In genomic region chr11:75550200-75550946, GRCm38 (mm10) we compare ENCODE assay signal across 10 mouse cellular contexts. TPM values are rescaled to one million over a fixed set of nuclear protein-coding genes. Genes with fewer than 3 reads are reported as not detected.
DNase-seq lines count a peak whose midpoint lies in the region; ATAC-seq lines count a peak whose summit lies in the region.
"Had no signal": no experiment of that assay in that cellular context is flagged by ENCODE, and none has a peak within 500 bp of the region (broad histone marks: within the 10 kb centered on the region; RNA-seq: fewer than 3 reads in every experiment).

No protein-coding gene starts in this region.

- H3K27ac ChIP-seq in embryonic facial prominence, embryonic 15.5 days (replicated peaks): peak overlapping the region; percentile 45
- H3K27ac ChIP-seq in intestine, embryonic 14.5 days (ENCODE audit: low read depth): 0 out of 2 replicates have a peak overlapping the region, but pooled peaks have one; percentile 12
- H3K27ac ChIP-seq in neural tube, embryonic 12.5 days: no peak overlapping the region; the same call in 1 of the 2 replicates
- H3K27ac ChIP-seq: limb, embryonic 15.5 days had no signal

- no peaks in the 10 kb centered on the region for H3K36me3 ChIP-seq in embryonic facial prominence, embryonic 15.5 days
- H3K36me3 ChIP-seq in intestine, embryonic 14.5 days (ENCODE audit: control insufficient read depth, insufficient read depth, low read length): no peaks in the 10 kb centered on the region
- peaks cover 9% of the 10 kb centered on the region; the same call in 1 of the 2 replicates for H3K36me3 ChIP-seq in neural tube, embryonic 12.5 days
- H3K36me3 ChIP-seq: limb, embryonic 15.5 days had no signal

- H3K9ac ChIP-seq in embryonic facial prominence, embryonic 15.5 days: no peak overlapping the region
- no peak overlapping the region for H3K9ac ChIP-seq in intestine, embryonic 14.5 days (ENCODE audit: low read length)
- H3K9ac ChIP-seq in neural tube, embryonic 12.5 days: peak overlapping the region; percentile 4; the same call in 1 of the 2 replicates
- H3K9ac ChIP-seq: limb, embryonic 15.5 days had no signal

- no peak overlapping the region for H3K4me3 ChIP-seq in embryonic facial prominence, embryonic 15.5 days (replicated peaks)
- H3K4me3 ChIP-seq in intestine, embryonic 14.5 days (ENCODE audit: low read depth, low read length): no peak overlapping the region
- H3K4me3 ChIP-seq in neural tube, embryonic 12.5 days: no peak overlapping the region
- H3K4me3 ChIP-seq: limb, embryonic 15.5 days had no signal

- peak; percentile 68 to 83 for DNase-seq in heart, adult 18-20 months
- no peak for DNase-seq in heart, postnatal 10 days
- DNase-seq in intestine, embryonic 14.5 days (ENCODE audit: low spot score): no peak
- DNase-seq in adrenal gland, adult 8-10 months: no peak
- DNase-seq in left cerebral cortex, adult 9 months (ENCODE audit: low spot score in 2 of 2): no peak
- no peak for DNase-seq in adrenal gland, adult 18-20 months (ENCODE audit: low spot score in 2 of 2)

- no peak overlapping the region for H3K4me2 ChIP-seq in embryonic facial prominence, embryonic 15.5 days (replicated peaks)
- no peak overlapping the region for H3K4me2 ChIP-seq in intestine, embryonic 14.5 days (ENCODE audit: low read length)
- no peak overlapping the region for H3K4me2 ChIP-seq in neural tube, embryonic 12.5 days (replicated peaks)
- H3K4me2 ChIP-seq: limb, embryonic 15.5 days had no signal

- ATAC-seq in embryonic facial prominence, embryonic 15.5 days (ENCODE audit: insufficient number of reproducible peaks, low FRiP score, low TSS enrichment, low read depth): no peak
- no peak for ATAC-seq in intestine, embryonic 14.5 days (replicated peaks; ENCODE audit: low FRiP score, low TSS enrichment, low read depth)
- ATAC-seq in neural tube, embryonic 12.5 days (ENCODE audit: low FRiP score, low read depth): peak; percentile 50; the same call in 1 of the 2 replicates

- no peaks in the 10 kb centered on the region for H3K27me3 ChIP-seq in embryonic facial prominence, embryonic 15.5 days
- H3K27me3 ChIP-seq in intestine, embryonic 14.5 days (replicated peaks; ENCODE audit: control insufficient read depth, insufficient read depth, low read length): no peaks in the 10 kb centered on the region
- no peaks in the 10 kb centered on the region for H3K27me3 ChIP-seq in neural tube, embryonic 12.5 days (replicated peaks)
- H3K27me3 ChIP-seq: limb, embryonic 15.5 days had no signal

- peaks cover 39% of the 10 kb centered on the region for H3K4me1 ChIP-seq in embryonic facial prominence, embryonic 15.5 days
- peaks cover 18% of the 10 kb centered on the region for H3K4me1 ChIP-seq in intestine, embryonic 14.5 days (replicated peaks; ENCODE audit: control insufficient read depth, insufficient read depth, low read length)
- peaks cover 26% of the 10 kb centered on the region for H3K4me1 ChIP-seq in neural tube, embryonic 12.5 days

- H3K9me3 ChIP-seq in embryonic facial prominence, embryonic 15.5 days (replicated peaks): no peaks in the 10 kb centered on the region
- no peaks in the 10 kb centered on the region for H3K9me3 ChIP-seq in intestine, embryonic 14.5 days (ENCODE audit: control insufficient read depth, low read length)
- no peaks in the 10 kb centered on the region for H3K9me3 ChIP-seq in neural tube, embryonic 12.5 days
- H3K9me3 ChIP-seq: G1E; limb, embryonic 15.5 days had no signal

- intact Hi-C loops in heart, postnatal 10 days (cut with DNase I): no loop called here

- WGBS in embryonic facial prominence, embryonic 15.5 days: 57% methylated on average over 12 of the region's 12 CpGs
- WGBS in intestine, embryonic 14.5 days: 65% methylated on average over 12 of the region's 12 CpGs
- WGBS in neural tube, embryonic 12.5 days: 53% methylated on average over 12 of the region's 12 CpGs

RNA-seq across cellular contexts. Expression of gene Slc43a2, which starts 18.9 kb away (rescaled TPM):
- total RNA-seq in heart, adult 18-20 months (2021): 10 to 100 TPM; 16.2 to 17.3 TPM
- total RNA-seq in heart, postnatal 10 days (2021): 10 to 100 TPM; 14.2 to 17.3 TPM
- 5.5 and 5.7 TPM in 2 replicates for polyA plus RNA-seq in embryonic facial prominence, embryonic 15.5 days (2015; fragmentation: Nextera tagmentation; extraction: Ambion mirVana)
- polyA plus RNA-seq in intestine, embryonic 14.5 days (2014; fragmentation: Nextera tagmentation; extraction: Ambion mirVana): 3.5 and 4.8 TPM in 2 replicates
- polyA plus RNA-seq in neural tube, embryonic 12.5 days (2016; fragmentation: Nextera tagmentation; extraction: Ambion mirVana): 14.2 and 17.1 TPM in 2 replicates
- 10 to 100 TPM; 22.5 to 29.8 (median 23.2) TPM for total RNA-seq in adrenal gland, adult 8-10 months (2022)
- total RNA-seq in adrenal gland, adult 18-20 months (2021): 10 to 100 TPM; 22.8 to 29.1 TPM

RNA-seq across cellular contexts. Expression of gene Scarf1, which starts 37.0 kb away (rescaled TPM):
- 1 to 10 TPM; 6.6 to 6.8 TPM for total RNA-seq in heart, adult 18-20 months (2021)
- total RNA-seq in heart, postnatal 10 days (2021): 10 to 100 TPM; 15.9 to 17.8 TPM
- polyA plus RNA-seq in embryonic facial prominence, embryonic 15.5 days (2015; fragmentation: Nextera tagmentation; extraction: Ambion mirVana): 8.0 and 8.1 TPM in 2 replicates
- 5.4 and 6.0 TPM in 2 replicates for polyA plus RNA-seq in intestine, embryonic 14.5 days (2014; fragmentation: Nextera tagmentation; extraction: Ambion mirVana)
- polyA plus RNA-seq in neural tube, embryonic 12.5 days (2016; fragmentation: Nextera tagmentation; extraction: Ambion mirVana): 4.9 and 5.8 TPM in 2 replicates
- total RNA-seq in adrenal gland, adult 8-10 months (2022): 1 to 10 TPM; 6.0 to 9.4 (median 7.2) TPM
- total RNA-seq in adrenal gland, adult 18-20 months (2021): 1 to 10 TPM; 7.5 TPM

RNA-seq across cellular contexts. Expression of gene Pitpna, which starts 37.5 kb away (rescaled TPM):
- 100 to 1,000 TPM in 1 of 2 experiments, 10 to 100 TPM in 1; 98.2 to 107 TPM for total RNA-seq in heart, adult 18-20 months (2021)
- 100 to 1,000 TPM; 146 to 150 TPM for total RNA-seq in heart, postnatal 10 days (2021)
- polyA plus RNA-seq in embryonic facial prominence, embryonic 15.5 days (2015; fragmentation: Nextera tagmentation; extraction: Ambion mirVana): 73.0 and 79.3 TPM in 2 replicates
- 76.2 and 82.1 TPM in 2 replicates for polyA plus RNA-seq in intestine, embryonic 14.5 days (2014; fragmentation: Nextera tagmentation; extraction: Ambion mirVana)
- polyA plus RNA-seq in neural tube, embryonic 12.5 days (2016; fragmentation: Nextera tagmentation; extraction: Ambion mirVana): 134 and 140 TPM in 2 replicates
- total RNA-seq in adrenal gland, adult 8-10 months (2022): 100 to 1,000 TPM; 172 to 186 (median 176) TPM
- total RNA-seq in adrenal gland, adult 18-20 months (2021): 100 to 1,000 TPM; 152 to 175 TPM

RNA-seq across cellular contexts. Expression of gene Rilp, which starts 40.5 kb away (rescaled TPM):
- 10 to 100 TPM; 46.5 to 48.2 TPM for total RNA-seq in heart, adult 18-20 months (2021)
- total RNA-seq in heart, postnatal 10 days (2021): 10 to 100 TPM; 32.2 to 34.5 TPM
- polyA plus RNA-seq in embryonic facial prominence, embryonic 15.5 days (2015; fragmentation: Nextera tagmentation; extraction: Ambion mirVana): 0.73 and 1.0 TPM in 2 replicates
- 0.43 and 0.65 TPM in 2 replicates for polyA plus RNA-seq in intestine, embryonic 14.5 days (2014; fragmentation: Nextera tagmentation; extraction: Ambion mirVana)
- 0.52 and 0.76 TPM in 2 replicates for polyA plus RNA-seq in neural tube, embryonic 12.5 days (2016; fragmentation: Nextera tagmentation; extraction: Ambion mirVana)
- 1 to 10 TPM; 3.6 to 8.9 (median 8.0) TPM for total RNA-seq in adrenal gland, adult 8-10 months (2022)
- total RNA-seq in adrenal gland, adult 18-20 months (2021): 10 to 100 TPM; 11.5 to 20.8 TPM

Comparison
In these comparisons a context has a peak if more than half of its experiments do, and no peak if none do; other contexts are left out.
1. DNase-seq: peak in heart, adult 18-20 months (2 of 2); none in heart, postnatal 10 days (0 of 2), intestine, embryonic 14.5 days (single experiment), adrenal gland, adult 8-10 months (single experiment), left cerebral cortex, adult 9 months (0 of 2) and adrenal gland, adult 18-20 months (0 of 2).